Mouse (Mus musculus) forebrain, embryonic 11.5 days (tissue): ENCODE results near the gene Rspo4. TPM values are rescaled to one million over a fixed set of nuclear protein-coding genes. Genes with fewer than 3 reads are reported as not detected.

Experiments
- ATAC-seq: fragments of 200-750 bp; cut with Nextera tagmentation; replicated peaks from 2 replicates; pipeline ENCODE4 v1.8.0; 2017; ENCODE audit warnings: moderate TSS enrichment; ENCODE audit not compliant: low FRiP score
- DNase-seq: peaks from one replicate; pipeline ENCODE4 v3.0.0-alpha.2; 2017; ENCODE audit warnings: low spot score
- H3K27ac ChIP-seq: fragments of 300-500 bp; sonication (generic); 2 replicates; pipeline ENCODE4 v1.5.1; 2014; ENCODE audit warnings: low read depth, low read length
- H3K27me3 ChIP-seq: fragments of 300-500 bp; sonication (generic); 2 replicates; pipeline ENCODE4 v1.6.1; 2014; ENCODE audit warnings: mild to moderate bottlenecking, low read length, mixed read lengths; ENCODE audit not compliant: control insufficient read depth, insufficient read depth
- H3K36me3 ChIP-seq: fragments of 300-500 bp; sonication (generic); 2 replicates; pipeline ENCODE4 v1.6.1; 2014; ENCODE audit warnings: mild to moderate bottlenecking, low read length, moderate library complexity, mixed read lengths; ENCODE audit not compliant: control insufficient read depth, insufficient read depth
- H3K4me1 ChIP-seq: fragments of 300-500 bp; sonication (generic); replicated peaks from 2 replicates; pipeline ENCODE4 v1.6.1; 2014; ENCODE audit warnings: low read length, mixed read lengths; ENCODE audit not compliant: control insufficient read depth, insufficient read depth
- H3K4me2 ChIP-seq: fragments of 300-500 bp; sonication (generic); 2 replicates; pipeline ENCODE4 v1.6.1; 2014; ENCODE audit warnings: low read depth, mild to moderate bottlenecking, low read length, moderate library complexity, mixed read lengths; ENCODE audit not compliant: severe bottlenecking
- H3K4me3 ChIP-seq: fragments of 300-500 bp; sonication (generic); 2 replicates; pipeline ENCODE4 v1.5.1; 2014; ENCODE audit warnings: low read depth, low read length
- H3K9ac ChIP-seq: fragments of 300-500 bp; sonication (generic); 2 replicates; pipeline ENCODE4 v1.6.1; 2014; ENCODE audit warnings: low read length
- H3K9me3 ChIP-seq: fragments of 300-500 bp; sonication (generic); 2 replicates; pipeline ENCODE4 v1.6.1; 2016; ENCODE audit warnings: low read length, mixed read lengths; ENCODE audit not compliant: control insufficient read depth
- WGBS: fragments of 180-500 bp; shearing (Covaris S2); extraction: QIAGEN DNeasy Blood & Tissue Kit; methylation state at CpG from one replicate; pipeline ENCODE4 v1.1.7; 2014; 5-methylcytosine and 5-hydroxymethylcytosine counted together
- polyA plus RNA-seq: library from polyadenylated mRNA; unstranded; fragments of >200 nt; fragmentation: Nextera tagmentation; extraction: Ambion mirVana; gene quantifications from 2 replicates; pipeline ENCODE4 v1.2.1, GENCODE M21; 2014

Gene Rspo4
- polyA plus RNA-seq = 0.15 TPM in 2 replicates

DNA sequence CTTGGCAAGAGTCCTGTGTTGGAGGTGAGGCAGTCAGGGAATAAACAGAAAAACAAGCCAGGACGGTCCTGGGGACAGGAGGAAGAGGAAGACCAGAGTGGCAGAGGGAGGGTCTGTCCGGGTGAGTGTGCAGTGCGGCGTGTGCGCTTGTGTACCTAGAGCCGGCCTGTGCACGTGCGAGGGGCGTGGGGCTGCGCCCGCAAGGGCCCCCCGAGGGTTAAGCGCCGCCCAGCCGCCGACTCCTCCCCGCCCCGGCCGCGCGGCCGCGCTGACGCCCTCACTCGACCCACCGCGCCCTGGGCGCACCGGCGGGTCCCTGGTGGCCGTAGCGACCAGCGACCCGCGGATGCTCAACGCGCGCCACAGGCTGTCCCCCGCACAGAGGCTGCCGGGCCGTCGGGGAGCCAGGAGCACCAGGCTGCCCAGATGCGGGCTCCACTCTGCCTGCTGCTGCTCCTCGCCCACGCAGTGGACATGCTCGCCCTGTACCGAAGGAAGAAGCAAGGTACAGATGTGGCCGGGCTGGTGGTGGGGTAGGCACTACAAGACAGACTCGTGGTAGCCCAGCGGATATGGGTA is at the start of gene Rspo4:
Gene Rspo4 (plus strand): TSS at position 280 of the 579 bp plus-strand sequence.
- peak; percentile 71 for ATAC-seq
- H3K27me3 ChIP-seq = peaks cover 23% of the 10 kb centered on the region
- 1% methylated on average over 48 of the region's 50 CpGs for WGBS

DNA sequence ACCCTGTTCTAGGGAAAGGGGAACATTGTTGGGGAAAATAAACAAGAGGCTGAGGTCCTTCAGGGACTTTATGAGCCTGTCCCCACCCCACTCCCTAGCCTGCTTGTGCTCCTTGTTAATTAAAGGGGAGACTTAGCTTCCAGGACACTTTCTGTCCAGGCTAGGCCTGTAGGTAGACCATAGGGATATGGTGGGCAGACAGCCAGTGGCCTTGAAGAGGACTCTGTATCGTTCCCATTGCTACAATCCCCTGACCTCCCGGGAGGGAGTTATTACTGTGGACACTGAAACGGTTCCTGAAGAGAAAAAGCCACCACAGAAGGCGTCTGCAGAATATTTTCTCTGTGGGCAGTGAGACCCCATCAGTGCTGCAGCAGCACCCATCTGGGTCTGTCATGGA is 27.1 kb upstream of the Rspo4 start:
- DNase-seq (no peak), ATAC-seq (no peak)
- WGBS = 86% methylated on average over 4 of the region's 4 CpGs
- Histone ChIP-seq H3K36me3 (no peaks in the 10 kb centered on the region), H3K27me3 (no peaks in the 10 kb centered on the region), H3K27ac (no peak overlapping the region), H3K4me3 (no peak overlapping the region), H3K9ac (no peak overlapping the region), H3K4me2 (no peak overlapping the region), H3K9me3 (no peaks in the 10 kb centered on the region), H3K4me1 (no peaks in the 10 kb centered on the region)

More for the DNA sequence above, at the start of gene Rspo4:
- Histone ChIP-seq H3K9me3 (no peaks in the 10 kb centered on the region), H3K4me3 (peak within 1 kb of the TSS; percentile 31), H3K27ac (no peak within 1 kb of the TSS), H3K4me2 (peak within 1 kb of the TSS; percentile 62), H3K4me1 (0 out of 2 replicates have a peak, but pooled peaks cover 8% of the 10 kb centered on the region), H3K9ac (peak within 1 kb of the TSS; percentile 24; the same call in 1 of the 2 replicates), H3K36me3 (no peaks in the 10 kb centered on the region)
- DNase-seq = peak; percentile 65

DNA sequence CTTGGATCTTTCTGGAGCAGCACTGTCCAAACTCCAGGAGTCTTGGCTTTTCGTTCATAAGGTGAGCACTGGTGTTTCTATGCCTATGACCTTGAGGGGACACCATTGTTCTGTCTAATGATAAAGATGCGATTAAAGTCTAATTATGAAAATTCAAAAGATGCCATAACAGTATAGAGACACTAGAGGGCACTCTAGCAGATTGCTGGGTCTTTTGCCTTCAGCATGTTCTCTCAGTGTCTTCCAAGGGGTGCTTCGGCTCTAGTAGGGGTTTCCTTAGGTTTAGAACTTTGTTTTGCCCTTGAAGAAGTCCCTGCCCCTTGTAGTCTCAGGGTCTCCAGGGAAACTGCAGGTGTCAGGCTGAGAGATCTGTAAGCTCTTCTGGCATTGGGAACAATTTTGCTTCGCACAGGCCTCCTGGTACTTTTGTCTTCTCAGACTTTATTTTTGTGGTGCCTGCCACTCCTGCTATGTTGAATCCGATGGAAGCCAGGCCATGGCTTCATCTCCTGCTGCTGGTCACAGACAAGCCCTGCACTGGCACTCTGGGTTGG is 19.6 kb downstream of the Rspo4 start:
- no peak for ATAC-seq

DNA sequence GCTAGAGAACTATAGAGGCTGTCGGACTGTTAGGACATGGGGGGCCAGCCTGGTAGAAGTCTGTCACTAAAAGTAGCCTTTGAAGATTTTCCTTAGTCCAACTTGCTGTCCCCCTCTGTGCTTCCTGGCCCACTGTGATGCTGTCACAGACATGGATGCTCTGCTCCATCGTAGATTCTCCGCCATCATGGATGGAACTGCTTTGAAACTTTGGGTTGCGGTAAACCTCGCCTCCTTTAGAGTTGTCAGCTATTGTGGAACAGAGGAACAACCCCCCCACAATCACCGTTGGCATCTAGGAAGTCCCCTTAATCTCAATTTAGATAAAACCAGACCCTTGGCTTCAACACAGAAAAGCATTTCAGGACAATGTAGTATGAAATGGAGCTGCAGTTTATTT is 22.2 kb downstream of the Rspo4 start:
- no peaks in the 10 kb centered on the region for H3K4me1 ChIP-seq
- no peak overlapping the region for H3K27ac ChIP-seq
- no peaks in the 10 kb centered on the region for H3K27me3 ChIP-seq
- no peak overlapping the region for H3K4me3 ChIP-seq
- H3K4me2 ChIP-seq = no peak overlapping the region
- DNase-seq (no peak), ATAC-seq (no peak)
- H3K9ac ChIP-seq = no peak overlapping the region
- H3K9me3 ChIP-seq = no peaks in the 10 kb centered on the region
- H3K36me3 ChIP-seq = no peaks in the 10 kb centered on the region
- 90% methylated on average over 6 of the region's 6 CpGs for WGBS

More for the DNA sequence above, 19.6 kb downstream of the Rspo4 start:
- Histone ChIP-seq H3K4me2 (no peak overlapping the region), H3K36me3 (no peaks in the 10 kb centered on the region), H3K27ac (no peak overlapping the region), H3K4me1 (no peaks in the 10 kb centered on the region), H3K9ac (no peak overlapping the region), H3K4me3 (no peak overlapping the region), H3K27me3 (no peaks in the 10 kb centered on the region), H3K9me3 (no peaks in the 10 kb centered on the region)
- 55% methylated on average over 5 of the region's 5 CpGs for WGBS
- DNase-seq = no peak

DNA sequence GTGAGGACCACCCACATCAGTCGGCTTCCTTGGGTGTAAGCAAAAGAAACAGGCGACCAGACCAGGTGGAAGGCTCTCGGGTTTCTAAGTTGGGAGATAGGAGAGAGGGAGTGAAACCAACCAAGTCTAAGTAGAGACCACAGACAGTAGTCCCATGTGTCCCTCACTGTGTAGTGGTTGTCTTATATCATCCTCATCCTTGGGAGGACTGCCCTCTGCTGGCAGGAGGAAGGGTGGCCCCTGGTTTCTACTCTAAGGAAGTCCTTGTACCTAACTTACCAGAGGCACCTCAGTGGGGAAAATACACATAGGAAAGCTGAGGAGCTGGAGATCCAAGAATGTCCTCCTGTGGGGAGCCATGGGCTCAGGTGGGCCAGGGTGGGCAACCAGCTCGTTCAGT is 23.8 kb downstream of the Rspo4 start:
- no peak overlapping the region for H3K4me2 ChIP-seq
- 56% methylated on average over 4 of the region's 4 CpGs for WGBS
- H3K9me3 ChIP-seq = no peaks in the 10 kb centered on the region
- no peak overlapping the region for H3K4me3 ChIP-seq
- peak; percentile 68 for DNase-seq
- H3K36me3 ChIP-seq = no peaks in the 10 kb centered on the region
- no peaks in the 10 kb centered on the region for H3K4me1 ChIP-seq
- no peaks in the 10 kb centered on the region for H3K27me3 ChIP-seq
- no peak overlapping the region for H3K27ac ChIP-seq
- no peak overlapping the region for H3K9ac ChIP-seq
- peak; percentile 66 for ATAC-seq

DNA sequence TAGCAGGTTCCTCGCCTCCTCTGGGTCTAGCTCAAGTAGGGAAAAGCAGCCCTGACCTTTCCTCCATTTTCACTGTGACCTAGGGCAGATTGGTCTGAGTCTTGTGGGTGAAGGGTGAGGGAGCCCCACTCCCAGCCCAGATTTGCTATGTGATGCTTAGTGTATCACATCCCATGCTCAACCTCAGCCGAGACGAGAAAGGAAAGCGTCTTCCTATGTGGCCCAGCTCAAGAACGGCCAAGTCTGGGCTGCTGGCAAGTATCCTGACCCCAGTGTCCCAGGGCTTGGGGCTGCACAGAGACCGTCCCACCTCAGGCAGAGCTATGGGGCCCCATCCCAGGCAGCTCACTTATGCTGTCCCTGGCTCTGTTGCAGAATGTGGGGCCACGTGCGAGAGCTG is 25.5 kb downstream of the Rspo4 start:
- Histone ChIP-seq H3K4me2 (no peak overlapping the region), H3K9ac (no peak overlapping the region), H3K4me3 (no peak overlapping the region), H3K27ac (no peak overlapping the region), H3K27me3 (no peaks in the 10 kb centered on the region), H3K9me3 (no peaks in the 10 kb centered on the region), H3K36me3 (no peaks in the 10 kb centered on the region), H3K4me1 (no peaks in the 10 kb centered on the region)
- DNase-seq (no peak), ATAC-seq (no peak)
- WGBS = 89% methylated on average over 8 of the region's 8 CpGs

DNA sequence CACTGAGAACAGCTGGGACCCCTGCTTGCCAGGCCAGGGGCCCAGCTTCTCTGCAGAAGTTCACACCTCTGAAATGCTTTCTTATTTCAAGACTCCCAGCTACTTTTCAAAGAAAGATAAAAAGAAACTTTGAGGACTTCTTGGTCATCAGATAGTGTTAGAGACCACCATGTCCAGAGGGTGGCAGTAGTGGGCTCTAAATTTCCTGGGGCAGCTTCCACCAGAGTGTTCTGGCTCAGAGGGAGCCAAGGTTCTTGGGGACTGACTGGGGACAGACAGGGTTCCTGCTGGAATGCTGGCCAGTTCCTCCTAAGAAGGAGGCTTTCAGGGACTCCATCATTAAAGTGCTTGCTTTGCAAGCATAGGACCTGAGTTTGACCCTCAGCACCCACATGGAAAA is 31.8 kb downstream of the Rspo4 start:
- Histone ChIP-seq H3K27me3 (no peaks in the 10 kb centered on the region), H3K36me3 (no peaks in the 10 kb centered on the region), H3K4me1 (no peaks in the 10 kb centered on the region), H3K9ac (no peak overlapping the region), H3K9me3 (no peaks in the 10 kb centered on the region), H3K4me3 (no peak overlapping the region), H3K4me2 (no peak overlapping the region), H3K27ac (no peak overlapping the region)
- no peak for ATAC-seq
- no peak for DNase-seq

DNA sequence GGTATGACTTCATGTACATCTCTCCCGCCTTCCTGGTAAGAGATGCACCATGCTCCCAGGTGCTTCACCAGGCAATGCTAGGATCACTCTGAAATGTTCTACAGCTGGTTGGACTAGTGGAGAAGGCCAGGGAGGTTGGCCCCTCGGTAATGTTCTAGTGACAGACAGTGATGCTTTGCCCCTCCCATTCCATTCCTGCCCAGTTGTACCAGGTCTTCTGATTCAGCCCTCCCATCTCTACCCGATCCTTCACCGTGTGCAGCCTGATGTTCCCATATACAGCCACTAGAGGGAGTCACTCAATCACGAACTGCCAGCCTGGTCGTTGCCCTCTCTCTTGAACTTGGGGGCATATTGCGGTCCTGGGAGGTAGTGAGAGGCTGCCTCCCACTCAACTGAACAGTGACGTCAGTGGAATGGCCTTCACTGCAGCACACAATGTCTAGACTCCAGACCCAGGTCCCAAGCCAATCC is 33.3 kb downstream of the Rspo4 start:
- Histone ChIP-seq H3K36me3 (no peaks in the 10 kb centered on the region), H3K9me3 (no peaks in the 10 kb centered on the region), H3K9ac (no peak overlapping the region), H3K4me3 (no peak overlapping the region), H3K4me2 (no peak overlapping the region), H3K27me3 (no peaks in the 10 kb centered on the region), H3K4me1 (no peaks in the 10 kb centered on the region), H3K27ac (no peak overlapping the region)
- ATAC-seq = peak; percentile 69
- 15% methylated on average over 8 of the region's 8 CpGs for WGBS
- peak; percentile 76 for DNase-seq

DNA sequence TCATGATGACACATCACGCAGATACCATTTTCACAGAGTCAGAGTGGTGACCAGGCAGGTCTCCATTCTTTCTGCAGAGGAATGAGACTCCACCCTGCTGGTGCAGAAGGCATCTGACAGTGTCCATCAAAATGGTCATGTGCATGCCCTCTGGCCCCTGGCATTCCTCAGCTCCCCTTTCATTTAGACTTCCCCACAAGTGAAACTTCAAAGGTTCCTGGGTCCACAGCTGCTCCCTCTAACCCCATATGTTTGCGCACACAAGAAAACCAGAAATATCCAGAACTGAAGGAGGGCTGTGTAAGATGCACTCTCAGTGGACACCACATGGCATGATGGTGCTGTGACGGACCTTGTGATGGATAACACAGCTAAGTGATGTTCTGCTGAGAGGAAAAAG is 35.9 kb downstream of the Rspo4 start:
- Histone ChIP-seq H3K27ac (no peak overlapping the region), H3K36me3 (no peaks in the 10 kb centered on the region), H3K27me3 (no peaks in the 10 kb centered on the region), H3K4me2 (no peak overlapping the region), H3K9me3 (no peaks in the 10 kb centered on the region), H3K9ac (no peak overlapping the region), H3K4me3 (no peak overlapping the region), H3K4me1 (no peaks in the 10 kb centered on the region)
- ATAC-seq (no peak), DNase-seq (no peak)
- WGBS = 76% methylated on average over 3 of the region's 3 CpGs
